Mouse (Mus musculus): ENCODE results near the gene Sema3a. TPM values are rescaled to one million over a fixed set of nuclear protein-coding genes. Genes with fewer than 3 reads are reported as not detected.

Sema3a gene
- total RNA-seq, 1 experiment, result 0.62 TPM

DNA sequence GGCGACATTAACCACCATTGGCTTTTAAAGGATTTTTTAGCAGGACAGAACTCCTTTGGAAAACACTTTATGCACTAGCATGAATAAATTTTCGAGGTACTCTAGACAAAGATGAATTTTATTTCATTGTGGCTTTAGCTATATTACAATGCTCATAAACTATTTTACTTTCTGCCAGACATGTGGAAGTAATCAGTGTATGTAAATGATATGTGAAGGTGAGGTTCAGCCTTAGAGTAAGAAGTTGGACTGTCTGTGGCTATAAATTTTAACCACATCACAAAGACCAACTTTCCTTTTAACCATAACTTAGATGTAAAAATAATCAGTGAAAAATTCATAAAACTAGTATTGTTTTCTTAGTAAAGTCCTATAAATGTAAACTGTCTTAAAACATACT lies 286.7 kb downstream of the Sema3a start:
- Histone ChIP-seq H3K9me3 (ENCODE audit: control insufficient read depth, insufficient read depth, low read depth, low read length) (no peaks in the 10 kb centered on the region), H3K4me1 (ENCODE audit: control insufficient read depth in 2 of 2, insufficient read depth in 2 of 2, low read length in 2 of 2, poor library complexity in 1 of 2) (no peaks in the 10 kb centered on the region)
- in situ Hi-C loops (cut with MboI; ENCODE audit: low sequenced_read_pairs in 2 of 2, unreplicated experiment in 2 of 2), result no loop called here

DNA sequence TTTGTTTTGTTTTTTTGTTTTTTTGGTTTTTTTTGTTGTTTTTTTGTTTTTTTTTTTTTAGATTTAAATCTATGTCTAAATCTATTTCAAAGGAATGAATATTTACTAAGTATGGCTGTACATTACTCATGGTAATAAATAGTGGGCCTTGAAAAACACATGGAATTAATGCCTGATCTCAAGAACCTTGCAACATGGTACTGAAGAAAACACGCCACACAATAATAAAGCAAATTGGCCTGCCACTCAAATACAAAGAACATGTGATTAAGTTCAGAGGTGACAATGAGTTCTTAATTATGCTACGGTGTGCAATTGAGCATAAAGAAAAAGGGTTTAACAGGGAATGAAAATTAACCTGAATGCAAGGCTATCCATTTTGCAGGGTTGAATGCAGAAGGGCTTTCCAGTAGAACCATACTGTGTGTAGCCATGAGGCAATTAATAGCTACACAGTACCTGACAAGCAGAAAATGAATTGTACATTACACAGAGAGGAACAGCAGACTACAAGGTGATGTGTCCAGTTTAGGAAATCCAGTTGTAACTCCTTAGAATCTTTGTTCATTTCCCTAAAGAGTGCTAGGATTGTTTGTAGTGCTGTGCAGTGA lies 288.8 kb downstream of the Sema3a start:
- no peak for TF ChIP-seq HCFC1 (IDR thresholded peaks at IDR 0.05; ENCODE audit: borderline replicate concordance, insufficient read depth, low read length)
- no peak for TF ChIP-seq MAFK (IDR thresholded peaks at IDR 0.05; ENCODE audit: insufficient read depth, low read depth, low read length)
- TF ChIP-seq ZNF384 (IDR thresholded peaks at IDR 0.05; ENCODE audit: low read depth, low read length), result no peak
- no peak for TF ChIP-seq ZC3H11A (IDR thresholded peaks at IDR 0.05; ENCODE audit: borderline replicate concordance, low read depth, low read length)
- TF ChIP-seq CHD2 (IDR thresholded peaks at IDR 0.05; ENCODE audit: low read depth, low read length), result no peak
- no peak overlapping the region for H3K4me3 ChIP-seq (ENCODE audit: insufficient read depth in 1 of 2, low read depth in 1 of 2, low read length in 2 of 2, poor library complexity in 1 of 2, severe bottlenecking in 1 of 2)

More for the DNA sequence above, 286.7 kb downstream of the Sema3a start:
- no peak overlapping the region for H3K4me3 ChIP-seq (ENCODE audit: insufficient read depth in 1 of 2, low read depth in 1 of 2, low read length in 2 of 2, poor library complexity in 1 of 2, severe bottlenecking in 1 of 2)
- H3K36me3 ChIP-seq (ENCODE audit: control insufficient read depth, insufficient read depth, low read length, poor library complexity, severe bottlenecking), result no peaks in the 10 kb centered on the region
- no peak overlapping the region for H3K27ac ChIP-seq (ENCODE audit: insufficient read depth, low read depth, low read length, poor library complexity, severe bottlenecking)
- H3K9ac ChIP-seq (ENCODE audit: insufficient read depth, low read depth, low read length, poor library complexity, severe bottlenecking), result no peak overlapping the region
- no peak for DNase-seq (ENCODE audit: low read depth, low spot score)
- TF ChIP-seq HCFC1 (IDR thresholded peaks at IDR 0.05; ENCODE audit: borderline replicate concordance, insufficient read depth, low read length) (no peak), MAFK (IDR thresholded peaks at IDR 0.05; ENCODE audit: insufficient read depth, low read depth, low read length) (no peak), ZC3H11A (IDR thresholded peaks at IDR 0.05; ENCODE audit: borderline replicate concordance, low read depth, low read length) (no peak), CHD2 (IDR thresholded peaks at IDR 0.05; ENCODE audit: low read depth, low read length) (no peak), ZNF384 (IDR thresholded peaks at IDR 0.05; ENCODE audit: low read depth, low read length) (no peak)

DNA sequence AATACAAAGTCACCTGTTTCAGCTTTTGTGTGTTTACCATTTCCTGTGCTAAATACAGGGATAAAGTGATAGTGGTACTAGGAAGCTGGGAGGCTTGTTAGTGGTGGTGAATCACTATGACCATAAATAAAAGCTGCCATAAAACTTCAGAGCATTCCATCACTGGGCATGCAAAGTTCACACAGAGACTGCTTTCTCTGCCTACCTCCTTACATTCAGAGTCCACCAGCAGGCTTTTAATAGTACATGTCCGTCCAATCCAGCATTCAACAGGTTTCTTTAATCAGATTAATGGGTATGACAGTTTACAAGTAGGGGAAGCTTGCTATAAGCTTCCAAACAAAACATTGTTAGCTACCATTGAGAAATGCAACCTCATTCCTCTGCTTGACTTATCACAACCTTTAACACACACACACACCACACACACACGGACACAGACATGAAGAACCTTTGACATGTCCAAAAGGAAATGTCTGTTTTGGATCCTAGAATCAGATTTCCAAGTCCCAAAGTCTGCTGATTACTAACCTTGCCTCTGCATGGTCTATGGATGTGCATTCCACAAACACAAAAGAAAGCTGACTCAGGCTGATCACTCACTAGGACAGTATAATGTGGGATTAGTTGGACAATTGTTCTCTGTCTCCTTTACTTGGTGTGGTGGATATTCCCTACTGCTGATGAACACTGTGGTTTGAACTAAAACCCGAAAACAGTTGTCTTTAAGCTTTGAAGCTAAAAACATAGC lies 291.9 kb downstream of the Sema3a start:
- in situ Hi-C loops (cut with MboI; ENCODE audit: low sequenced_read_pairs in 2 of 2, unreplicated experiment in 2 of 2), result no loop called here
- Histone ChIP-seq H3K4me1 (ENCODE audit: control insufficient read depth in 2 of 2, insufficient read depth in 2 of 2, low read length in 2 of 2, poor library complexity in 1 of 2) (no peaks in the 10 kb centered on the region), H3K4me3 (ENCODE audit: insufficient read depth in 1 of 2, low read depth in 1 of 2, low read length in 2 of 2, poor library complexity in 1 of 2, severe bottlenecking in 1 of 2) (no peak overlapping the region), H3K9ac (ENCODE audit: insufficient read depth, low read depth, low read length, poor library complexity, severe bottlenecking) (no peak overlapping the region), H3K9me3 (ENCODE audit: control insufficient read depth, insufficient read depth, low read depth, low read length) (no peaks in the 10 kb centered on the region), H3K27ac (ENCODE audit: insufficient read depth, low read depth, low read length, poor library complexity, severe bottlenecking) (no peak overlapping the region), H3K36me3 (ENCODE audit: control insufficient read depth, insufficient read depth, low read length, poor library complexity, severe bottlenecking) (no peaks in the 10 kb centered on the region)
- TF ChIP-seq MAFK (IDR thresholded peaks at IDR 0.05; ENCODE audit: insufficient read depth, low read depth, low read length) (0 out of 2 replicates have a peak, but pooled peaks have one; percentile 43), ZNF384 (IDR thresholded peaks at IDR 0.05; ENCODE audit: low read depth, low read length) (no peak)
- DNase-seq (ENCODE audit: low read depth, low spot score), result no peak

More for the DNA sequence above, 288.8 kb downstream of the Sema3a start:
- no peaks in the 10 kb centered on the region for H3K4me1 ChIP-seq (ENCODE audit: control insufficient read depth in 2 of 2, insufficient read depth in 2 of 2, low read length in 2 of 2, poor library complexity in 1 of 2)
- H3K27ac ChIP-seq (ENCODE audit: insufficient read depth, low read depth, low read length, poor library complexity, severe bottlenecking), result no peak overlapping the region
- in situ Hi-C loops (cut with MboI; ENCODE audit: low sequenced_read_pairs in 2 of 2, unreplicated experiment in 2 of 2), result no loop called here
- no peaks in the 10 kb centered on the region for H3K9me3 ChIP-seq (ENCODE audit: control insufficient read depth, insufficient read depth, low read depth, low read length)
- H3K36me3 ChIP-seq (ENCODE audit: control insufficient read depth, insufficient read depth, low read length, poor library complexity, severe bottlenecking), result no peaks in the 10 kb centered on the region
- H3K9ac ChIP-seq (ENCODE audit: insufficient read depth, low read depth, low read length, poor library complexity, severe bottlenecking), result no peak overlapping the region
- DNase-seq (ENCODE audit: low read depth, low spot score), result no peak

DNA sequence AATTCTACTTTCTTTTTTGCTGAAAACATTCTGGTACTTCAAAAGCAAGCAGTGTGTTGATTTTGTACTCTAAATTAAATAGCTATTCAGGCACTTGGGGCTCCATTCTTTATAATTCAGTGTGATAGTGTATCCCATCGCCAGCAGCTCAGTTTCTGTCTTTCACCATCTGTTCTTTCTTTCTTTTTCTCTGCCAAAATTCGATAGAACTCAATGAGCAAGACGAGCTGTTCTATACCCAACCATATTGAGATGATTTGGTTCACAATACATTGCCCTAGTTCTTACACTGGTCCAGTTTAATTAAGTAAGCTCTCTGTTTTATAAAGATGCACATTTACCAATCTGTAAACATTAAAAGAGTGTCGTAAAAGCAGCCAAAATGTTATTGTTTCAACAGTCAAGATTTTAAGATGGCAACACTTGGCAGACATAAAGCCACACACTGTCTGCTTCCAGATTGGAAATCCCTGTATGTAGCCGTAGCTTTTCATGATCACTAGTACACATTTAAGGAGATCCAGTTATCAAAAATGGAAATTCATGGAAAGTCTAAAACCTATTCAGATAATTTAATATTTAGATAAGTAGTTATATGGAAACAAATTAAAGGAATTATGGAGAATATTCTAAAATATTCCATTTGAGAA lies 296.2 kb downstream of the Sema3a start:
- H3K27ac ChIP-seq (ENCODE audit: insufficient read depth, low read depth, low read length, poor library complexity, severe bottlenecking), result no peak overlapping the region
- H3K4me1 ChIP-seq (ENCODE audit: control insufficient read depth in 2 of 2, insufficient read depth in 2 of 2, low read length in 2 of 2, poor library complexity in 1 of 2), result no peaks in the 10 kb centered on the region
- no peaks in the 10 kb centered on the region for H3K36me3 ChIP-seq (ENCODE audit: control insufficient read depth, insufficient read depth, low read length, poor library complexity, severe bottlenecking)
- no peak overlapping the region for H3K9ac ChIP-seq (ENCODE audit: insufficient read depth, low read depth, low read length, poor library complexity, severe bottlenecking)
- no peak for TF ChIP-seq MAFK (IDR thresholded peaks at IDR 0.05; ENCODE audit: insufficient read depth, low read depth, low read length)
- TF ChIP-seq HCFC1 (IDR thresholded peaks at IDR 0.05; ENCODE audit: borderline replicate concordance, insufficient read depth, low read length), result no peak
- no peak for TF ChIP-seq CHD2 (IDR thresholded peaks at IDR 0.05; ENCODE audit: low read depth, low read length)
- TF ChIP-seq ZC3H11A (IDR thresholded peaks at IDR 0.05; ENCODE audit: borderline replicate concordance, low read depth, low read length), result no peak
- no peak for TF ChIP-seq ZNF384 (IDR thresholded peaks at IDR 0.05; ENCODE audit: low read depth, low read length)
- no peak for DNase-seq (ENCODE audit: low read depth, low spot score)
- H3K4me3 ChIP-seq (ENCODE audit: insufficient read depth in 1 of 2, low read depth in 1 of 2, low read length in 2 of 2, poor library complexity in 1 of 2, severe bottlenecking in 1 of 2), result no peak overlapping the region
- in situ Hi-C loops (cut with MboI; ENCODE audit: low sequenced_read_pairs in 2 of 2, unreplicated experiment in 2 of 2), result no loop called here
- no peaks in the 10 kb centered on the region for H3K9me3 ChIP-seq (ENCODE audit: control insufficient read depth, insufficient read depth, low read depth, low read length)

Measured in ES-E14 (cell line).